Mouse (Mus musculus) limb, embryonic 13.5 days (tissue): ENCODE results near the gene Gm13305. TPM values are rescaled to one million over a fixed set of nuclear protein-coding genes. Genes with fewer than 3 reads are reported as not detected.
"Not testable (repeated sequence)": the region's sequence is repeated elsewhere in the genome, so short reads cannot be mapped to it uniquely, and the experiment has no call there.

ENCODE experiments used
- ATAC-seq: fragments of 200-750 bp; cut with Nextera tagmentation; 2 replicates; pipeline ENCODE4 v1.8.0; 2017; ENCODE audit warnings: low read depth, moderate number of reproducible peaks, moderate TSS enrichment; ENCODE audit not compliant: low FRiP score
- H3K27ac ChIP-seq: fragments of 300-500 bp; sonication (generic); 2 replicates; pipeline ENCODE4 v1.5.1; 2015; ENCODE audit warnings: inconsistent platforms, mild to moderate bottlenecking, moderate library complexity
- H3K27me3 ChIP-seq: fragments of 300-500 bp; sonication (generic); 2 replicates; pipeline ENCODE4 v1.6.1; 2015; ENCODE audit warnings: mild to moderate bottlenecking, inconsistent platforms
- H3K36me3 ChIP-seq: fragments of 300-500 bp; sonication (generic); 2 replicates; pipeline ENCODE4 v1.6.1; 2015; ENCODE audit warnings: inconsistent platforms, mild to moderate bottlenecking, moderate library complexity
- H3K4me1 ChIP-seq: fragments of 300-500 bp; sonication (generic); 2 replicates; pipeline ENCODE4 v1.6.1; 2015; ENCODE audit warnings: inconsistent platforms
- H3K4me2 ChIP-seq: fragments of 300-500 bp; sonication (generic); replicated peaks from 2 replicates; pipeline ENCODE4 v1.6.1; 2015; ENCODE audit warnings: inconsistent platforms, mild to moderate bottlenecking, moderate library complexity
- H3K4me3 ChIP-seq: fragments of 300-500 bp; sonication (generic); 2 replicates; pipeline ENCODE4 v1.5.1; 2015; ENCODE audit warnings: moderate library complexity, mild to moderate bottlenecking, inconsistent platforms
- H3K9ac ChIP-seq: fragments of 300-500 bp; sonication (generic); 2 replicates; pipeline ENCODE4 v1.6.1; 2015; ENCODE audit warnings: mild to moderate bottlenecking, inconsistent platforms
- H3K9me3 ChIP-seq: fragments of 300-500 bp; sonication (generic); 2 replicates; pipeline ENCODE4 v1.6.1; 2016; ENCODE audit warnings: inconsistent platforms
- WGBS: fragments of 180-500 bp; shearing (Covaris S2); methylation state at CpG from one replicate; pipeline ENCODE4 v1.1.7; 2015; 5-methylcytosine and 5-hydroxymethylcytosine counted together
- polyA plus RNA-seq: library from polyadenylated mRNA; unstranded; fragments of >200 nt; fragmentation: Nextera tagmentation; extraction: Ambion mirVana; gene quantifications from 2 replicates; pipeline ENCODE4 v1.2.1, GENCODE M21; 2015

The Gm13305 gene
- 1.2 TPM in 2 replicates for polyA plus RNA-seq

DNA sequence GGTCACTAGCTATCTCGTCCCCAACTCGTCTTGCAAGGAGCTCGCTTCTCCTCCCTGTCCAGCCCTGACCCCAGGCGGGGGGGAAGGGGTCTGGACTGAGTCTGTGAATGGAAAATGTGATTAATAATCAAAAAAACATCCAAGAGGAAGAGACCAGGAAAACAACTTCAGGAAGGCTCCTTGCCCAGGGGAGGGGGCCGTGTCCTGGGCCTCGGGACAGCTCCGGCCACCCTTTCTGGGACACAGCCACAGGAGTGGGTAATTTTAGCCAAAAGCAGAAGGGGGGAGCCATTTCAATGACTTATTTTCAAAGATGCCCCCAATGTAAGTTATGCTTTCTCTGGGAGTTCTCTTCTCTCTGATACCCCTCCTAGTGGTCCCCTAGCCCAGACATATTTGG is at the start of gene Gm13305:
Gm13305 (minus strand) TSS at position 101 of the 400 bp plus-strand sequence.
- not testable (repeated sequence) for H3K4me3 ChIP-seq, H3K27me3 ChIP-seq, H3K9me3 ChIP-seq, H3K27ac ChIP-seq, H3K4me2 ChIP-seq, H3K4me1 ChIP-seq, H3K36me3 ChIP-seq, H3K9ac ChIP-seq, ATAC-seq
- WGBS: no CpG with 5 or more reads among the region's 7 CpGs

DNA sequence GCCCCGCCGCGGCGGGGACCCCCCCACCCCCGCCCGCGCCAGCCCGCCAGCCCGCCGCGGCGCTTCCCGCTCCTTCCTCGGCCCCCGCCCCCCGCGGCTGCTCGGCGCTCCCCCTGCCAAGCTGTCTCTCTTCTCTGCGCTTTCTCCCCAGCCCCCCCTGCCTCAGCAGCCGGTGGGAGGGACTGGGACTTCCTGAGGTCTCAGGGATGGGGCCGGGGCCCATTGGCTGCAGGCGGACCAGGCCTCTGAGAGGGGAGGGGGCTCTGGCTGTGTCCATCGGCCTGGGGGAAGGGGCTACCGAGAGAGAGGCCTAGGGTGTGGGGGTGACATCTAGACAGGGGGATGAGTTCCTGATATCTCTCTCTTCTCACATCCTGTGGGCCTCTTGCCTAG is 16.6 kb upstream of the Gm13305 start:
- H3K4me1 ChIP-seq, H3K4me3 ChIP-seq, H3K4me2 ChIP-seq, ATAC-seq, H3K27me3 ChIP-seq, H3K36me3 ChIP-seq, H3K9ac ChIP-seq, H3K27ac ChIP-seq, H3K9me3 ChIP-seq: not testable (repeated sequence)
- no CpG with 5 or more reads among the region's 25 CpGs for WGBS

DNA sequence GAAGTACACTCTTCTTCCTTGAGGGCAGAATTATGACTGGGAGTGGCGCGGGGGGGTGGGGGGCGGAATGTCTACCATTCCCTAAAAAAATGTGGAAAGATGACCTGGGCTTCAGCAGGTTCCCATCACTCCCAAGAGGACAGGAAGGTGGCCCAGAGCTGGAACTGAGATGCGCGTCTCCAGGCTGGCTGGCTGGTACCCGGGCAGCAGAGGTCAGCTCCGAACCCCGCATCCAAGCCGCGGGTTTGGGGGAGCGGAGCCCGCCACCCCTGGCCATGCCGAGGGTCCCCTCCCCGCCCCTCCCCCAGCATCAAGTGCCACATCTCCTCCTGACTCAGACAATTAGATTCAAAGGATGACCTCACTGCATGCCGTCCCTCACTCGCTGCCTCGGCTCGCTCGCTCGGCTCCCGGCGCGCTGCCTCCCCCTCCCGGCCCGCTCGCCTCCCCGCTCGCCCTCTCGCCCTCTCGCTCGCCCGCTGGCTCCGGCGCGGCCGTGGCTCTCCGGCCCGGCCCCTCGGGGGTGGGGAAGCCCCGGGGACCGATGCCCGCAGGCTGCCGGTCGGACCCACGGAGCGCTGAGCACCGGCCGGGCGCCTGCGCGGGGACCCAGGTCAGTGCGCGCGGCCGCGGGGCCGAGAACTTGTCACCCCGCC is 16.0 kb upstream of the Gm13305 start:
- not testable (repeated sequence) for H3K27ac ChIP-seq, H3K9ac ChIP-seq, ATAC-seq, H3K27me3 ChIP-seq, H3K4me3 ChIP-seq, H3K4me2 ChIP-seq, H3K4me1 ChIP-seq, H3K9me3 ChIP-seq, H3K36me3 ChIP-seq
- no CpG with 5 or more reads among the region's 58 CpGs for WGBS

DNA sequence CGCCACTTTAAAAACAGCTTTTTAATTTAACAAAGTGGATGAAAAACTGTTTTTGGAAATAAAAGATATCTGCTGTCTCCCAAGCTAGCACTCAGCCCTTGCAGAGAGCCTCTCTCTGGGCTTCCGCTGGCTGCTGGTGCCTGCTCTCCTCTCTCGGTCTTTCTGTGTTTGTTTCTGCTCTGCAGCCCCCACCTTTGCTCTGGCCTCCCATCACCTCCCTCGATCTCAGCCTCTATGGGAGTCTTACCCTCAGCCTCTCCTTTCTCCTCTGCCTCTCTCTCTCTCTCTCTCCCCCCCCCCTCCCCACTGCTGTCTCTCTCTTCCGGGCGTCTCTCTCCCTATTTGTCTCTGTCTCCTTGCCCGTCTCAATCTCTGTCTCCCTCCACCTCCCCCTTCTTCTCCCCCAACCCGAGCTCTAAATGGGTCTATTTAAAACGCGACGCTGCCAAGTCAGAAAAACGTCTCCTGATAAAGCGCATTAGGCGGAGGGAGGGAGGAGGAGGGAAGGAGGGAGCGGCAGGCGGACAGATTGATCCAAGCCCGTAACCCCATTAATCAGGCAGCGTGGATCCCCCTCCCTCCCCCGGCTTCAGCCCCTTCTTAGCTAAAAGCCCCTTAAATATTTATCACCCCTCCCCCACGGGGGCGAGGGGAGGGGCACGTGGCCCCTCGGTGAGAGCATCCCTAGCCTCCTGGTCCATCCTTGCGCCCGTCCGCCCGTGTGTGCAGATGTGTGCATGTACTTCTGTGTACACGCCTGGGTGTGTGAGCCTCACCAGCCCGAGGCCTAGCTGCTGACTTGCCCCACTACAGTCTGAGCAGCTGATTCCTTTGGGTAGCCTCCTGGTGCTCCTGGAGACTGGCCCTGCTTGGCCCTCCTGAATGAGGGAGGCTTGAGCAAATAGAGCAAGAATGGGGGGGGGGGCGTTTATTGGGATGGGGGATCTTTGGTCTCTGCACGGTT is 15.1 kb upstream of the Gm13305 start:
- not testable (repeated sequence) for H3K9ac ChIP-seq, H3K27me3 ChIP-seq, H3K27ac ChIP-seq, ATAC-seq, H3K36me3 ChIP-seq, H3K9me3 ChIP-seq, H3K4me2 ChIP-seq, H3K4me3 ChIP-seq, H3K4me1 ChIP-seq
- WGBS: no CpG with 5 or more reads among the region's 31 CpGs

- H3K4me2 ChIP-seq, H3K4me3 ChIP-seq, H3K36me3 ChIP-seq, H3K4me1 ChIP-seq, ATAC-seq, H3K27me3 ChIP-seq, H3K9me3 ChIP-seq, H3K27ac ChIP-seq, H3K9ac ChIP-seq: not testable (repeated sequence)
- no CpG with 5 or more reads among the region's 4 CpGs for WGBS
These were observed 9.8 kb upstream of the Gm13305 start for GRCm38 (mm10) chr4:42178243-42178642.

GRCm38 (mm10) chr4:42153136-42153535 is 15.3 kb downstream of the Gm13305 start, which contains the start of gene Gm13306:
Gene Gm13306, plus strand, starts transcription at chr4:42153436.
- not testable (repeated sequence) for H3K27ac ChIP-seq, H3K4me2 ChIP-seq, H3K27me3 ChIP-seq, H3K9me3 ChIP-seq, ATAC-seq, H3K9ac ChIP-seq, H3K36me3 ChIP-seq, H3K4me1 ChIP-seq, H3K4me3 ChIP-seq
- no CpG with 5 or more reads among the region's 9 CpGs for WGBS

DNA sequence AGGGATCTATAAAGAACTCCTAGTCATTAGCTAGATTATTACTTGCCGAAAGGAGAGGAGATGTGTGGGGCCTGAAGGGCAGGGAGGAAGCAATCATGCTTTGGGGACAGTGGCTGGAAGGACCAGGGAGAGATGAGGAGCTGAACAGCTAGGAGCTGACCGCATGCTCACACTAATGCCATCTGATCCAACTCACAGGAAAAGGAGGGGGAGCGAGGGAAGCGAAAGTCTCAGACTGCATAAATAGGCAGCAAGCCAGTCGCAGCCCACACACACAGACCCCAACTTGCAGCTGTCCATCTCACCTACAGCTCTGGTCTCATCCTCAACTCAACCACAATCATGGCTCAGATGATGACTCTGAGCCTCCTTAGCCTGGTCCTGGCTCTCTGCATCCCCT is 53.9 kb downstream of the Gm13305 start, which contains the start of gene Gm13304:
Gm13304 (plus strand) TSS at position 301 of the 400 bp plus-strand sequence.
- ATAC-seq, H3K4me1 ChIP-seq, H3K9me3 ChIP-seq, H3K9ac ChIP-seq, H3K4me2 ChIP-seq, H3K4me3 ChIP-seq, H3K36me3 ChIP-seq, H3K27me3 ChIP-seq, H3K27ac ChIP-seq: not testable (repeated sequence)
- WGBS: no CpG with 5 or more reads among the region's 5 CpGs

Other genes starting within 250 kb of the Gm13305 start
- gene Gm20878, start 227.0 kb downstream of the Gm13305 start, polyA plus RNA-seq: 4.6 TPM in 2 replicates
- gene Fam205a4, start 202.5 kb downstream of the Gm13305 start, polyA plus RNA-seq: 0.49 and 0.53 TPM in 2 replicates
- 0.39 TPM in 1 of 2 replicates, not detected in the other for gene Gm21093, start 133.9 kb downstream of the Gm13305 start, polyA plus RNA-seq
- not detected in 2 replicates for gene Gm3893, start 77.4 kb downstream of the Gm13305 start, polyA plus RNA-seq
- 7.7 TPM in 1 of 2 replicates, not detected in the other for gene Gm13304, start 53.8 kb downstream of the Gm13305 start, polyA plus RNA-seq
- gene Gm13306, start 15.2 kb downstream of the Gm13305 start, polyA plus RNA-seq: 1.1 TPM in 1 of 2 replicates, not detected in the other
- not detected in 2 replicates for gene Gm10600, start 72.0 kb upstream of the Gm13305 start, polyA plus RNA-seq
- not detected in 2 replicates for gene Ccl21b, start 87.2 kb upstream of the Gm13305 start, polyA plus RNA-seq
- gene Gm21953, start 125.7 kb upstream of the Gm13305 start, polyA plus RNA-seq: not detected in 2 replicates
- not detected in 2 replicates for gene Fam205a3, start 149.7 kb upstream of the Gm13305 start, polyA plus RNA-seq